ENCODE assay signal across 27 mouse cellular contexts in the genomic region with DNA sequence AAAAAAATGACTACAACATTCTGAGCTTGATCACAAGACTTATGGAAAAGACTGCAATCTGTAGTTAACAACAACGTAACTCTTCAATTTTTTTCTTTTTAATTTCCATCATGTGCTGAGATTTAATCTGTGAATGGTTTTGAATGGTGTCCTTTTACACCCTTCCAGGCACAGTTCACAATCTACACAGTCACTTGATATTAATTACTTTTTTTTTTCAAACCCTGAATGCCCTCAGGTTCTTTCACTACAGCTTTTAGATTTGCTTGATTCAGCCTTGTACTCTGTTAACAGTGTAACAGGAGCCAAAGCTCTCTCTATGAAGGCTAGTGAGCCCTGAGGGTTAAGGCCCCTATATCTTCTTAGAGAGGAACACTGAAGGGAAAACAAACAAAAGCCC.
"Had no signal": no experiment of that assay in that cellular context is flagged by ENCODE, and none has a peak within 500 bp of the region (broad histone marks: within the 10 kb centered on the region; RNA-seq: fewer than 3 reads in every experiment).

No protein-coding gene starts in this region.

- H3K9ac ChIP-seq: heart, embryonic 12.5 days; hindbrain, embryonic 12.5 days; hindbrain, embryonic 14.5 days; intestine, embryonic 15.5 days; kidney, embryonic 15.5 days; limb, embryonic 12.5 days; liver, embryonic 13.5 days had no signal

- DNase-seq: gastrocnemius, adult 2 months; gastrocnemius, postnatal 10 days; gastrocnemius, postnatal 25 days; heart, adult 18-20 months; heart, postnatal 10 days; heart, postnatal 4 days; kidney, adult 18-20 months; kidney, postnatal 25 days; kidney, postnatal 4 days; liver; liver, embryonic 13.5 days had no signal

- H3K36me3 ChIP-seq: heart, embryonic 10.5 days; heart, embryonic 12.5 days; hindbrain, embryonic 10.5 days; hindbrain, embryonic 12.5 days; intestine, embryonic 15.5 days; kidney, embryonic 15.5 days; limb, embryonic 10.5 days; limb, embryonic 12.5 days; liver, embryonic 13.5 days had no signal

- H3K27ac ChIP-seq: gastrocnemius, adult 2 months; heart, embryonic 10.5 days; hindbrain, embryonic 10.5 days; hindbrain, embryonic 12.5 days; hindbrain, embryonic 14.5 days; intestine, embryonic 15.5 days; kidney, embryonic 15.5 days; kidney, postnatal 0 days; layer of hippocampus, adult 2 months; left cerebral cortex, adult 2 months; limb, embryonic 10.5 days; limb, embryonic 12.5 days; liver, embryonic 13.5 days had no signal

- H3K4me3 ChIP-seq: gastrocnemius, adult 2 months; heart, embryonic 10.5 days; heart, embryonic 12.5 days; hindbrain, embryonic 10.5 days; hindbrain, embryonic 12.5 days; intestine, embryonic 15.5 days; kidney, embryonic 15.5 days; layer of hippocampus, adult 2 months; left cerebral cortex, adult 2 months; limb, embryonic 10.5 days; limb, embryonic 12.5 days; liver, embryonic 13.5 days had no signal

- H3K4me2 ChIP-seq: heart, embryonic 12.5 days; hindbrain, embryonic 12.5 days; hindbrain, embryonic 14.5 days; intestine, embryonic 15.5 days; kidney, embryonic 15.5 days; limb, embryonic 12.5 days; liver, embryonic 11.5 days; liver, embryonic 13.5 days had no signal

- ATAC-seq: hindbrain, embryonic 16.5 days; inflammation-experienced regulatory T-cells, adult 6 months; intestine, embryonic 15.5 days; intestine, postnatal 0 days had no signal

- H3K27me3 ChIP-seq: heart, embryonic 12.5 days; hindbrain, embryonic 12.5 days; intestine, embryonic 15.5 days; kidney, embryonic 15.5 days; limb, embryonic 12.5 days; liver, embryonic 13.5 days had no signal

- H3K4me1 ChIP-seq: heart, embryonic 10.5 days; heart, embryonic 12.5 days; hindbrain, embryonic 10.5 days; hindbrain, embryonic 12.5 days; intestine, embryonic 15.5 days; kidney, embryonic 15.5 days; limb, embryonic 10.5 days; limb, embryonic 12.5 days; liver, embryonic 13.5 days had no signal

- H3K9me3 ChIP-seq: heart, embryonic 10.5 days; heart, embryonic 12.5 days; hindbrain, embryonic 10.5 days; hindbrain, embryonic 12.5 days; intestine, embryonic 15.5 days; kidney, embryonic 15.5 days; limb, embryonic 10.5 days; limb, embryonic 12.5 days; liver, embryonic 13.5 days had no signal
